Mouse (Mus musculus) forebrain, embryonic 16.5 days (tissue): ENCODE measurements around the gene Aff2. TPM values are rescaled to one million over a fixed set of nuclear protein-coding genes. Genes with fewer than 3 reads are reported as not detected.

Experiments
- ATAC-seq: fragments of 200-750 bp; cut with Nextera tagmentation; 2 replicates; pipeline ENCODE4 v1.8.0; 2017; ENCODE audit warnings: mild to moderate bottlenecking, moderate library complexity
- H3K27ac ChIP-seq: fragments of 300-500 bp; sonication (generic); 2 replicates; pipeline ENCODE4 v1.5.1; 2014; ENCODE audit warnings: low read length, control low read depth
- H3K27me3 ChIP-seq: fragments of 300-500 bp; sonication (generic); replicated peaks from 2 replicates; pipeline ENCODE4 v1.6.1; 2014; ENCODE audit warnings: low read length; ENCODE audit not compliant: control insufficient read depth, insufficient read depth
- H3K36me3 ChIP-seq: fragments of 300-500 bp; sonication (generic); 2 replicates; pipeline ENCODE4 v1.6.1; 2014; ENCODE audit not compliant: control insufficient read depth, insufficient read depth
- H3K4me1 ChIP-seq: fragments of 300-500 bp; sonication (generic); replicated peaks from 2 replicates; pipeline ENCODE4 v1.6.1; 2014; ENCODE audit warnings: low read length; ENCODE audit not compliant: control insufficient read depth, insufficient read depth
- H3K4me2 ChIP-seq: fragments of 300-500 bp; sonication (generic); 2 replicates; pipeline ENCODE4 v1.6.1; 2014; ENCODE audit warnings: mild to moderate bottlenecking, low read length, control low read depth
- H3K4me3 ChIP-seq: fragments of 300-500 bp; sonication (generic); replicated peaks from 2 replicates; pipeline ENCODE4 v1.5.1; 2014; ENCODE audit warnings: mild to moderate bottlenecking, low read length, control low read depth
- H3K9ac ChIP-seq: fragments of 300-500 bp; sonication (generic); replicated peaks from 2 replicates; pipeline ENCODE4 v1.6.1; 2014; ENCODE audit warnings: low read depth, low read length, control low read depth
- H3K9me3 ChIP-seq: fragments of 300-500 bp; sonication (generic); 2 replicates; pipeline ENCODE4 v1.6.1; 2016; ENCODE audit warnings: low read length; ENCODE audit not compliant: control insufficient read depth
- WGBS: fragments of 180-500 bp; shearing (Covaris S2); extraction: QIAGEN DNeasy Blood & Tissue Kit; methylation state at CpG from one replicate; pipeline ENCODE4 v1.1.7; 2014; 5-methylcytosine and 5-hydroxymethylcytosine counted together
- polyA plus RNA-seq: library from polyadenylated mRNA; unstranded; fragments of >200 nt; fragmentation: Nextera tagmentation; extraction: Ambion mirVana; gene quantifications from 2 replicates; pipeline ENCODE4 v1.2.1, GENCODE M21; 2015

Gene Aff2
- polyA plus RNA-seq, 1 experiment from 2014 or later = 15.4 TPM

GRCm38 (mm10) chrX:69415043-69415442, 54.9 kb downstream of the Aff2 start:
- H3K4me2 ChIP-seq = no peak overlapping the region

DNA sequence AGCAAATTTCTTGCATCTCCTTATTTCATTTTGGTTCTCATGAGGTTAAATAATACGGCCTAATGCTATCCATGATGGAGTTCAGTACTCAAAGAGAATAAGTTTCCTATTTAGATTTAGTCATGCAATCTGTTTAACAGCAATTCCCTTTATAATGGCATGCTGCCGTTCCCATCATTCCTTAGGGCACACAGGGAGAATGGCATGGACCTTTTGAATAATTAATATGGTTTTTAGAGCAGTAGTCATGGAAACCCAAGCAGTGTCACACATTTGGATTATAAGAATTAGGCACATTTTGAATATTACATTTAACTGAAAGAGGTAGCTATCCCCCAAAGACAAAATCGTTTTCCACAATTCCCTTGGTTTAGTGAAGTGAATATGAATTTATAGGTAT, 78.3 kb downstream of the Aff2 start:
- H3K9me3 ChIP-seq = no peaks in the 10 kb centered on the region
- H3K36me3 ChIP-seq = no peaks in the 10 kb centered on the region
- H3K27me3 ChIP-seq = no peaks in the 10 kb centered on the region
- H3K4me3 ChIP-seq = no peak overlapping the region
- whole genome bisulfite sequencing = 42% methylated on average over 3 of the region's 3 CpGs
- peaks cover 3% of the 10 kb centered on the region; the same call in 1 of the 2 replicates for H3K4me1 ChIP-seq
- no peak overlapping the region for H3K27ac ChIP-seq
- H3K4me2 ChIP-seq = no peak overlapping the region
- ATAC-seq = peak; percentile 38; the same call in 1 of the 2 replicates
- H3K9ac ChIP-seq = no peak overlapping the region

More at GRCm38 (mm10) chrX:69415043-69415442, 54.9 kb downstream of the Aff2 start:
- H3K27me3 ChIP-seq = no peaks in the 10 kb centered on the region
- 62% methylated on average over 1 of the region's 1 CpGs for WGBS
- ATAC-seq = no peak
- H3K9me3 ChIP-seq = no peaks in the 10 kb centered on the region
- H3K9ac ChIP-seq = no peak overlapping the region
- no peaks in the 10 kb centered on the region for H3K4me1 ChIP-seq
- H3K36me3 ChIP-seq = no peaks in the 10 kb centered on the region
- no peak overlapping the region for H3K4me3 ChIP-seq
- H3K27ac ChIP-seq = no peak overlapping the region

GRCm38 (mm10) chrX:69441937-69442336, 81.8 kb downstream of the Aff2 start:
- H3K27ac ChIP-seq = no peak overlapping the region
- no peaks in the 10 kb centered on the region for H3K36me3 ChIP-seq
- no peaks in the 10 kb centered on the region for H3K27me3 ChIP-seq
- no peak overlapping the region for H3K4me3 ChIP-seq
- peaks cover 3% of the 10 kb centered on the region; the same call in 1 of the 2 replicates for H3K4me1 ChIP-seq
- no peak overlapping the region for H3K4me2 ChIP-seq
- no peak; the same call in 1 of the 2 replicates for ATAC-seq
- H3K9ac ChIP-seq = no peak overlapping the region
- no peaks in the 10 kb centered on the region for H3K9me3 ChIP-seq

- WGBS = 40% methylated on average over 2 of the region's 2 CpGs
- Histone ChIP-seq H3K9ac (no peak overlapping the region), H3K9me3 (no peaks in the 10 kb centered on the region), H3K4me3 (no peak overlapping the region), H3K36me3 (no peaks in the 10 kb centered on the region), H3K27me3 (no peaks in the 10 kb centered on the region), H3K4me2 (no peak overlapping the region), H3K27ac (no peak overlapping the region), H3K4me1 (no peaks in the 10 kb centered on the region)
- no peak for ATAC-seq
Observed at GRCm38 (mm10) chrX:69460896-69461295, 100.8 kb downstream of the Aff2 start.

DNA sequence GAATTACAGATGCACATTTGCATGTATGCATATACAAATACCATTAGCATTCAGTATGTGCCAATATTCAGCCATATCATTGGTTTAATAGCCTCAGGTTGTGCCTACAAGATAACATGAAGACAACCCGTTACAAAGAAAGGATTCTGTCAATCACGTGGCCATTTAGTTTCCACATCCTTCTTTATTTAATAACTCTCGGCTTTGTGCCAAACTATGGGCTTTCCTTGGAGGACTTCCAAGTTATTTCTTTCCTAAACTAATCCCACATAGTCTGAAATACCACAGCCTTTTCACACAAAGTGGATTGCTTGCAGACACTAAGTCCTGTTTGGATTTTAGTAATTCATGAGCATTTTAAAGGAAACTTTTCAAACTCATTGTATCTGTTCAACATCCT, 142.0 kb downstream of the Aff2 start:
- H3K4me1 ChIP-seq = no peaks in the 10 kb centered on the region
- H3K27me3 ChIP-seq = no peaks in the 10 kb centered on the region
- WGBS = 34% methylated on average over 3 of the region's 3 CpGs
- H3K9me3 ChIP-seq = no peaks in the 10 kb centered on the region
- H3K9ac ChIP-seq = no peak overlapping the region
- no peak overlapping the region for H3K4me3 ChIP-seq
- no peak overlapping the region for H3K4me2 ChIP-seq
- peak; percentile 62; the same call in 1 of the 2 replicates for ATAC-seq
- no peaks in the 10 kb centered on the region for H3K36me3 ChIP-seq
- H3K27ac ChIP-seq = no peak overlapping the region

- Histone ChIP-seq H3K9ac (no peak overlapping the region), H3K4me2 (no peak overlapping the region), H3K27me3 (no peaks in the 10 kb centered on the region), H3K27ac (no peak overlapping the region), H3K4me3 (no peak overlapping the region), H3K4me1 (no peaks in the 10 kb centered on the region; the same call in 1 of the 2 replicates), H3K36me3 (no peaks in the 10 kb centered on the region), H3K9me3 (no peaks in the 10 kb centered on the region)
- 16% methylated on average over 6 of the region's 6 CpGs for WGBS
- ATAC-seq = peak; percentile 58
Observed at GRCm38 (mm10) chrX:69518040-69518575, 158.0 kb downstream of the Aff2 start.

GRCm38 (mm10) chrX:69540811-69541210, 180.7 kb downstream of the Aff2 start:
- H3K4me3 ChIP-seq = no peak overlapping the region
- H3K27ac ChIP-seq = no peak overlapping the region
- no peak overlapping the region for H3K4me2 ChIP-seq
- no peak for ATAC-seq
- no peaks in the 10 kb centered on the region for H3K4me1 ChIP-seq
- no peaks in the 10 kb centered on the region for H3K9me3 ChIP-seq
- no peak overlapping the region for H3K9ac ChIP-seq
- no peaks in the 10 kb centered on the region for H3K27me3 ChIP-seq
- H3K36me3 ChIP-seq = no peaks in the 10 kb centered on the region
- WGBS = 38% methylated on average over 1 of the region's 1 CpGs

DNA sequence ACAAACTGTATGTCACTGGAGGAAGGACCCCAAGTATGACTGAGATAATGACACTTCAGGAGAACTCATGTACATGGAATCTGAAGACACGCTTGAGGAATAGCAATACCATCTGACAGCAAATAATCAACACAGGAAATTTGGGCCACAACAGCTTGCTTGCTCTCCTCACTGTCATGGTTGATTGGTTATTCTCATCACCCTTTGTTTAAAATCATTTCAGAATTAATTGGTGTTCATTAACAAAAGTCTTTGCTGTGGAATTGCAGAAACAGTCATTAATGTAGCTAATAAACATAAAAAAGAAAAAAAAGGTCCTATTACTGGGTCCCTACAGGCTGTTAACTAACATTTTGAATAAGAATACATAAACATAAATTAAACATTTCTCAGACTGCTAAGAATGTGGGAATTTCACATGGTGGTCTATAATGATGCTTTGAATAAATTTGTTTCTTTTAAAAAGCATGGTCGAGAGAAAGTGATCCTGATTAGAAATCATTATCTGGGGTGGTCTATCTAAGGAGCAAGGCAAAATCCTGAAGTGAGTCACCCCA, 219.9 kb downstream of the Aff2 start:
- no peak overlapping the region for H3K4me3 ChIP-seq
- H3K4me2 ChIP-seq = no peak overlapping the region
- H3K27me3 ChIP-seq = no peaks in the 10 kb centered on the region
- no peaks in the 10 kb centered on the region for H3K4me1 ChIP-seq
- H3K9ac ChIP-seq = no peak overlapping the region
- no peak overlapping the region for H3K27ac ChIP-seq
- H3K9me3 ChIP-seq = no peaks in the 10 kb centered on the region
- WGBS = 34% methylated on average over 2 of the region's 2 CpGs
- peak; percentile 73 for ATAC-seq
- no peaks in the 10 kb centered on the region for H3K36me3 ChIP-seq

DNA sequence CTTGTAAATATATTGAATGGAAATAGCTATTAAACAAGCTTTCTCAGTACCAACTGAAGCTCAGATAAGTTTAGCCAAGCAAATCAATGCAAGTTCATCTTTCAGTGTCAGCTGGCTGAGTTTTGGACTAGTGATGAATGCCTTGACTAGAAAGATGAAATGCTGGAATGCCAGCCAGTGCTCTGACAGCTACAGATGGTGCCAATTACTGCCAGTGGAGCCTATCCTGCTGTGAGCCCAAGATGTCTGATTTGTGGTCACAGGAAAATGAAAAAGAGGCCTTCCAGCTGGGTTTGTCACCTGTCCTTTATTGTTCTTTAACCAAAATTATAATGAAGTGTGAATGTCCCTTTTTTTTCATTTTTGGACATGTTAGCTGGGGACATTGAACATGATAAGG, 248.7 kb downstream of the Aff2 start:
- Histone ChIP-seq H3K4me1 (no peaks in the 10 kb centered on the region), H3K27me3 (no peaks in the 10 kb centered on the region), H3K4me2 (no peak overlapping the region), H3K9me3 (no peaks in the 10 kb centered on the region), H3K36me3 (no peaks in the 10 kb centered on the region), H3K27ac (no peak overlapping the region), H3K4me3 (no peak overlapping the region), H3K9ac (no peak overlapping the region)
- ATAC-seq = peak; percentile 54; the same call in 1 of the 2 replicates

DNA sequence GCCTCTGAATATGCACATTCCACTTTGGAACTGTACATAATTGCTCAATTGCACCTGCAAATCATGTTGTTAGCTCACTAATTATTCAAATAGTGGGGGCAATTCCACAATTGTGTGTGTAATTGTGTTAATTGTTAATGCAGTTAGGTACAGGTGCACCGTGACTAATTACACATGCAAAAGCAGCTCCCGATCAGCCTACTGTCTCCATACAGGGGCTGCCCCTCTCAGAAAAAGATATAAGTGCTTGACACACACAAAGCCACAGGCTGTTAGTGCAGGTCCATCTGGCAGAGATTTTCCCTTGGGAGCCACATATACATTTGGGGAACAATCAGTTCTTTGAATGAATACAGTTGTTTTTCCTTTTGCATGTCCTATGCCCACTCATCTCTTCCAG, 302.9 kb downstream of the Aff2 start:
- Histone ChIP-seq H3K27ac (no peak overlapping the region), H3K4me3 (no peak overlapping the region), H3K9me3 (no peaks in the 10 kb centered on the region), H3K36me3 (no peaks in the 10 kb centered on the region), H3K9ac (no peak overlapping the region), H3K4me2 (no peak overlapping the region), H3K4me1 (no peaks in the 10 kb centered on the region), H3K27me3 (no peaks in the 10 kb centered on the region)
- whole genome bisulfite sequencing = 22% methylated on average over 2 of the region's 2 CpGs
- no peak for ATAC-seq
